26 mouse cellular contexts compared by ENCODE assay signal in genomic region chr9:30271081-30271480, GRCm38 (mm10).
"Had no signal": no experiment of that assay in that cellular context is flagged by ENCODE, and none has a peak within 500 bp of the region (broad histone marks: within the 10 kb centered on the region; RNA-seq: fewer than 3 reads in every experiment).

No protein-coding gene starts in this region.

- H3K27me3 ChIP-seq: heart, embryonic 13.5 days; heart, embryonic 15.5 days; intestine, embryonic 15.5 days; kidney, embryonic 15.5 days had no signal

- H3K4me3 ChIP-seq: heart, adult 2 months; heart, embryonic 13.5 days; heart, embryonic 15.5 days; intestine, embryonic 15.5 days; kidney, embryonic 15.5 days; layer of hippocampus, adult 2 months; left cerebral cortex, adult 2 months; limb, embryonic 10.5 days; limb, embryonic 12.5 days had no signal

- H3K36me3 ChIP-seq: heart, embryonic 13.5 days; heart, embryonic 15.5 days; intestine, embryonic 15.5 days; kidney, embryonic 15.5 days; limb, embryonic 10.5 days; limb, embryonic 12.5 days had no signal

- H3K9me3 ChIP-seq: heart, embryonic 13.5 days; heart, embryonic 15.5 days; intestine, embryonic 15.5 days; kidney, embryonic 15.5 days; limb, embryonic 10.5 days; limb, embryonic 12.5 days had no signal

- H3K27ac ChIP-seq: heart, adult 2 months; heart, embryonic 13.5 days; heart, embryonic 15.5 days; hindbrain, embryonic 14.5 days; intestine, embryonic 15.5 days; kidney, embryonic 15.5 days; layer of hippocampus, adult 2 months; left cerebral cortex, adult 2 months; limb, embryonic 10.5 days; limb, embryonic 12.5 days had no signal

- ATAC-seq: hindbrain, embryonic 16.5 days; inflammation-experienced regulatory T-cells, adult 6 months; intestine, embryonic 15.5 days; intestine, postnatal 0 days had no signal

- DNase-seq: gastrocnemius, postnatal 14 days; gastrocnemius, postnatal 36 days; heart, adult 11 months; heart, adult 2 months; heart, postnatal 14 days; heart, postnatal 36 days; kidney, adult 2 months; kidney, adult 9 months; kidney, postnatal 10 days; kidney, postnatal 25 days; kidney, postnatal 4 days; liver had no signal

- H3K4me2 ChIP-seq: heart, embryonic 11.5 days; heart, embryonic 13.5 days; heart, embryonic 15.5 days; hindbrain, embryonic 14.5 days; intestine, embryonic 15.5 days; kidney, embryonic 15.5 days; limb, embryonic 12.5 days; liver, embryonic 11.5 days had no signal

- H3K9ac ChIP-seq: heart, embryonic 13.5 days; heart, embryonic 15.5 days; hindbrain, embryonic 14.5 days; intestine, embryonic 15.5 days; kidney, embryonic 15.5 days; limb, embryonic 12.5 days had no signal

- H3K4me1 ChIP-seq: heart, embryonic 13.5 days; heart, embryonic 15.5 days; intestine, embryonic 15.5 days; kidney, embryonic 15.5 days; limb, embryonic 10.5 days; limb, embryonic 12.5 days had no signal
